Mouse (Mus musculus): ENCODE data around the gene Gm10031.
"Not testable (repeated sequence)": the region's sequence is repeated elsewhere in the genome, so short reads cannot be mapped to it uniquely, and the experiment has no call there.

The Gm10031 gene

DNA sequence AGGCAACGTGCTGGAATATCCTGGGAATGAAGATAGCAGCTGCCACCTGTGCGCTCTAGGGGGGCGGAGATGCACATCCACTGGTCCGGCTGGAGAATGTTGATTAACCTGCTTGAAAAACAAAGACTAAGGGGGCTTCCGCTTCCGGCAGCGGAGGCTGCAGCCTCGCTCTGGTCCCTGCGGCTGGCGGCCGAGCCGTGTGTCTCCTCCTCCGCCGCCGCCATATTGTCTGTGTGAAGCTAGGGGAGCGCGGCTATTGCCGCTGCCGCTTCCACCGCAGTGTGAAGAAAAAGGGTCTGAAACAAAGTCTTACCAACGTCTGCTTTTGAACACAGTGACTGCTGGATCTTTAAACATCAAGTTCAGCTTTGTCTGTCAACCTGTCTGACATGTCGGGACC, at the start of gene Gm10031:
Gene Gm10031 (plus strand): TSS at position 171 of the 400 bp plus-strand sequence.
- DNase-seq, result not testable (repeated sequence)

DNA sequence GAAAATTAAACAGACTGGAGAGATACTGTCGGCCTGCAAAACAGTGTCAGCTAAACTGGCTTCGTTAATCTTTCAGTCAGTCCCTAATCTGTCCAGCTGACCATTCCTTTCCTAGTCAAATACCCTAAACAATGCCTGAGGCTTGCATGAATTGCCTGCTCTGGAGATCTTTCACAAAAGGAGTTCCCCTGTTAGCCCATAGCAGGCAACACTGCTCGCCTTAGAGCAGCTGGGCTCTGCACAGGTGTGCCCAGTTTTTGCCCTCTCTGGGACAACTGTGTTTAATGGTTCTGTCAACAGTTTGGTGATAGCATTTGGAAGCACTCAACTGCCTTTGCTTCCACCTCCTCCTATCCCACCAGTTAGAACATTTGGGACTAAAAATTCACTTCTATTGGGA, 49.0 kb upstream of the Gm10031 start:
- DNase-seq, result peak; percentile 10

DNA sequence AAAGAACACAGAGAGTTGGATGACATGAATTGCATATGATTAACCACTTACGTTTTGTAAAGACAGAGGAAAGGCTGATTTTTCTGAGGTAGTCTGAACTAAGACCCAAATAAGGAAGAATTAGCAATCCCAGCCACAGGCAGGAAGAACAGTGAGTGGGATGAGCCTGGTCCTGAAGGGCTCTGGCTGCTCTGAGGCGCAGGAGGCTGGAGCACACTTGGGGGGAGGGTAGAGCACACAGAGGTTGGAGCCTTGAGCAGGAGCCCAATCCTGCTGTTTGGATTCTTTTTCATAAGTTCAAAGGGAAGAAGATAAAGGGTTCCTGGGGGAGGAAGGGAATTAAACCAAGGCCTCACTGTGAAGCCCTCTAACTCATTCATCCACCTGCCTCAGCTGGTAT, 47.8 kb upstream of the Gm10031 start:
- DNase-seq, result no peak

DNA sequence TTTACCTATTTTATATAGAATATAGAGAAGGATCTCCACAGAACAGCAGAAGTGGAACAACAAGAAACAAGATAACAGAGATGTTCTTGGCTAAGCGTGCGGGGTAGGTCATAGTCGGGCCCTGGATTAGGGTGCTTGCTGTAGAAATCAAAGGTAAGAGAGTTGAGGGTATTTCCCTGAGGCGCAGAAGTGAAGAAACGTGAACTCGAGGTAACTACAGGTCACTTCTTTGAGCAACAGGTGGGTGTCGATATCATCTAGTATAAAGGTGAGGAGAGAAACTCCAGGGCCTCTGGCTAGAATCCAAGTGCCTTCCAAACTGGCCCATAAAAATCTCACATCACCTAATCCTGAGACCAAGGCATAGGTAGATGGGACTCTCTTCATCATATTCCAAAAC, 47.3 kb upstream of the Gm10031 start:
- DNase-seq, result no peak

DNA sequence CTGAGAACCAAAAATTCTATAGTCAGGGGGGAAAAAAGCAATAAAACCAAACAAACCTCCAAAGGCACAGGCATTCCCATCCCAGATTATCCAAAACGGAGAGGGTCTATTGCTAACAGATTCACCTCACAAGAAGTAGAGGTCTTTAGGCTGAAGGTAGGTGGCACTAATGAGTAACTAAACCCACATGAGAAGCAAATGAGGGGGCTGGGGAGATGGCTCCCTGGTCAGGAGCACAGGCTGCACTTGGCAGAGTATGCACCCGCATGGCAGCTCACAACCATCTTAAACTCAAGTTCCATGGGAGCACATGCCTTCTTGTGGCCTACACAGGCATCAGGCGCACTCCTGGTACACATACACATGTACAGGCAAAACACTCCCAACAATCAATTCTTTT, 42.0 kb upstream of the Gm10031 start:
- no peak for DNase-seq

DNA sequence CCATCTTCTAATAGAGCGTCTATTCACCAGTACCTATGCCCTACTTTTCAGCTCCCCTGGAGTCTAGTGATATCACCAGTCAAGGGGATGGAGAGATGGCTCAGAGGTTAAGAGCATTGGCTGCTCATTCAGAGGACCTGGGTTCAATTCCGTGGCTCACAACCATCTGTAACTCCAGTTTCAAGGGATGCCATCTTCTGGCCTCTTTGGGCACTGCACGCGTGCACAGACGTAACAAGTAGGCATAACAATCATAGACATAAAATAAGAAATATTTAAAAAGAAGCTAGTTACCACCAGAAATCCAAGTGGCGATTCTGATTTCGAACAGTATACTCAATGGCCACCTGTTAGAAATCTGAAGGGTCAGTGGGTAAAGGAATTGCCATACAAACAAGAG, 36.3 kb upstream of the Gm10031 start:
- DNase-seq, result no peak

DNA sequence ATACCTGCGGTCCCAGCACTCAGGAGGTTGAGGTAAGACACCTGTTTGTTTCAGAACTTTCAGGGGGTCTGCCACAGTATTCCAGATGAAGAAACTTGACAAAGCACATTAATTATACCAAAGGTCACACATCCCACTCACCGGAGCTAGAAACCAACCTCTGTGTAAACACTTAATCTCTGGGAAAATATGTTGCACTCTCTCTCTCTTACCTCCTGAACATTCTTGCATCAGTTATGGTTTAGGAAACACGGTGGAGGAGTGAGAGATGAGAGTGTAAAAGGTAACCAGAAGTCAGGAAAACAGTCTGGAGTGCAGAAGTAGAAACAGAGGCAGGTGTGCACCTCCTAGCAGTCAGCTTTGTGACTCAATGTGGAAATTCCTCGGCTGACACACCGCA, 35.8 kb upstream of the Gm10031 start:
- no peak for DNase-seq

DNA sequence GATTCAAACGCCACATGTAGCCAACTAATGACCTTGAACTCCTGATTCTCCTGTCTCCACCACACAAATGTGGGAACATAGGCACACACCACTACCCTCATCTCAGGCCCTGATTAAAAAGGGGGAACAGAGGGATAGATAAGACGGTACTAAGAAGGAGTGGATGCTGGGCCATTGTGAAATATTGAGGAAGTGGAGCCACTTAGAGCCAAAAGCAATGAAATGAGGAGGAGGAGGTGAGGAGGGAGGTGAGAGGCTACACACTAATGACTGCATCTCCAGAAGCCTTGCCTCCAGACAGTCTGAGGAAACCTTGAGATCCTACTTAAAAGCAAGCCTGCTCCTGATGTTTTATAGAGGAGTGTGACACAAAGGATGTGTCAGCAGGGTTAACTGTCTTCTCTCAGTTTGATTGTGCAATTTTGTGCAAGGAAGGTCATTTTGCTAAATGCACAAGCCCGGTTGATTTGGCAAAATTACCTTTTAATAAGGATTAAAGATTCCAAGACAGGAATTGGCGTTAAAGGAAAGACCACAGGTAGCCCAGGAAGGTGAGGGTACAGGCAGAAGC, 32.5 kb upstream of the Gm10031 start:
- DNase-seq, result no peak

DNA sequence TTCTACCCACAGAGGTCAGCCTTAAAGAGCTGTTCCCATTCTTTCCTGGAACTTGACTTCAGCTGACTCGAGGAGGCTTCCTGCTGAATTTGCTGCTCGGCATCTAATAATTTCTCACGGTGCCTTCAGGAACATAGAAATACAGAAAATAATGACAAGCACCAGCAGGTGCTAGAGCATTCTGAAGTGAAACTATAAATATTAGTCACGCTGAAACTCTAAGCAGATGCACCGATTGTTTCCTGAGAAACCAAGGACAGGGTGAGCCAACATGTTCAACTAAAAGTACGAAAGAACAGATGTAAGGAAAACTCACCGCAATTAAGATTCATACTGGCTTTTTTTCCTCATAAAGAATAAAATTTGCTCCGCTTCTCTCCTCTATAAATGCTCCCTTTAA, 28.8 kb upstream of the Gm10031 start:
- no peak for DNase-seq

DNA sequence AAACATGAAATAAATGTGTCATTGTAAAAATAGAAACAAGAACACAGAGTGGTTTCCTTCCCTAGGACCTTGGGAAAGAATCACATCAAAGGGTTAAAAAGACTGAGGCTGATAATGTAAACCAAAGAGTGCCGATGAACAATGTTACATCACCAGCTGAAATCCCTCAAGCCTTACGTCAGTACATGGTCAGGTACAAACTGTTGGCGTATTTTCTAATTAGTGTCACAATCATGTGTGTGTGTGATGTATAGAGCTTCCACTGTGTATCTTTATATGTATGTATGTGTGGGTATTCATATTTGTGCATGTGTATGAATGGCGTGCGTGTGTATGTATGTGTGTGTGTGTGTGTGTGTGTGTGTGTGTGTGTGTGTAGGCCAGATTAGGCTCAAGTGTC, 26.9 kb upstream of the Gm10031 start:
- no peak for DNase-seq

DNA sequence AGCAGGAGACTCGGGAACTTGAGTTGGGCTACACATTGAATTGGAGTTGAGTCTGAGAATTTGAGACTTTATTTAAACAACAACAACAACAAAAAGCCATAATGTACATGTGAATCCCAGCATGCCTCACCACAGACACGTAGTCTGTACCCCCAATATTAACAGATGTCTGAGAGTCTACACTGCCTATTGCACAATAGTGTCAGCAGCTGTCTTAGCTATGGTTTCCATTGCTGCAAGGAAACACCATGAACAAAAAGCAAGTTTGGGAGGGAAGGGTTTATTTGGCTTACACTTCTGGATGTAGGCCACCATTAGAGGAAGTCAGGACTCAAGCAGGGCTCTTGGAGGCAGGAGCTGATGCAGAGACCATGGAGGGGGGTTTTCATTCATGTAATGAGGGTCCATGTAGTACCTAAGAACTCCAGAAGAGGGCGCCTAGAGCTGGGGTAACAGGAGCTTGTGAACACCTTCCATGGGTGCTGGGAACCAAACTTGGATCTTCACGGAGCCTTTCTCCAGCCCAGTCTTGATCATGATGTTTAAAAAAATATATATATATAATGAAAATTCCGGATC, 18.8 kb upstream of the Gm10031 start:
- DNase-seq, result no peak

DNA sequence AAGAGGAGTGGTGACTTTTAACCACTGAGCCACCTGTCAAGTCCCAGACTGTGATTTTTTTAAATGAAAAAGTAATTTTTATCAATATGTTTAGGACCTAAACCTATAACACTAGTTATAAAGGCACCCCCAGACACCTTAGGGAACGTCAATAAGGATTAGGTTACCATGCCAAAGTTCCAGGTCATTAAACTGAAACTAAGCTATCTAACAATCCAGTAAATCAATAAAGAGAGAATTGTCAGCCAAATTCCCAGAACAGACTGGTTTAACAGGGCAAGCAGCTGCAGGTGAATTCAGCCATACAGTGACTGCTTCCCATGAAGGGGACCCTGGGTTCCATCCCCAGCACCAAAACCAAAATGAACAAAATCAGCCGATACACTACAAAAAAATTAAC, 17.9 kb upstream of the Gm10031 start:
- no peak for DNase-seq

DNA sequence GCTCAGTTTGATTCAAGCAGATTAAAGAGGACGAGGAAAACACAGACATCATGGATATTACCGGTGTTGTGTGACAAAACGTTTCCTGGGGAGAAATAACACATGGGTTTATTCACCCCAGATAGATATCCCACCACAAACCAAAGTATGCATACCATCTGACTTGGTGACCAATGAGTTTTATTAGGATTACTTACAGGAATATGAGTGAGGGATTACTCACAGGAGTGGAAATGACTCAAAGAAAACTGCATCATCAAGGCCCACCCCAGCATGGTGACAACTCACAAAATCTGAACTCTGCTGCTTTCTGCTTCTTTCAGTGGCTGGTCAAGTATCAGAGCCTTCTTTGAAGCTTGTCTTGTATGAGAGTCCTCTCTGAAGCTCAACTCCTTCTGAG, 16.1 kb upstream of the Gm10031 start:
- DNase-seq, result no peak

DNA sequence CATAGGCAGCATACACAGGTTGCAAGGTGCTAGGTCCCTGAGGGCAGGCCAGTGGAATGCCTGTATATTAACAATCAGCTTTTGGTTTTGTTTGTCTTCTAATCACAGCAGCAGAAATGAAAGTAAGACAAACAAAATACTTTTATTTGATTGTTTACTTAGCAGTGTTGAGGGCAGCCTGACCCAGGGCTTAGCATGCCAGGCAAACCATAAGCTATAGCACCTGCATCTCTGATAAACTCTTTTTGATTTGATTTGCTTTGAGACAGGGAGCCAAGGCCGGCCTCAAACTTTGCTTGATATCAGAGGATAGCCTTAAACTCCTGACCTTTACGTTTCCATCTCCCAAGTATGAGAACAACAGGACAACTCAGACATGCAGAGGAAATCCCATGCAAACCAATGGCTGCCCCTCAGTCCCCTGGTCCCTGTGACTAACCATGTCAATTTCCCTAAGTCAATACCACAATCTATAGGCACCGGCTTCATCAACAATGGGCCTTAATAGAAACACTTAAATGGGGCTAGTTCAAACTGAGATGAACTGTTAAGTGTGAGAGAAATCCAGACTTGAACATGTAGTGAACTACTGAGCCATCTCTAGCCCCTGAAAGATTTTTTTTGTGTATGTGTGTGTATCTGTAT, 3.6 kb upstream of the Gm10031 start:
- DNase-seq, result no peak

DNA sequence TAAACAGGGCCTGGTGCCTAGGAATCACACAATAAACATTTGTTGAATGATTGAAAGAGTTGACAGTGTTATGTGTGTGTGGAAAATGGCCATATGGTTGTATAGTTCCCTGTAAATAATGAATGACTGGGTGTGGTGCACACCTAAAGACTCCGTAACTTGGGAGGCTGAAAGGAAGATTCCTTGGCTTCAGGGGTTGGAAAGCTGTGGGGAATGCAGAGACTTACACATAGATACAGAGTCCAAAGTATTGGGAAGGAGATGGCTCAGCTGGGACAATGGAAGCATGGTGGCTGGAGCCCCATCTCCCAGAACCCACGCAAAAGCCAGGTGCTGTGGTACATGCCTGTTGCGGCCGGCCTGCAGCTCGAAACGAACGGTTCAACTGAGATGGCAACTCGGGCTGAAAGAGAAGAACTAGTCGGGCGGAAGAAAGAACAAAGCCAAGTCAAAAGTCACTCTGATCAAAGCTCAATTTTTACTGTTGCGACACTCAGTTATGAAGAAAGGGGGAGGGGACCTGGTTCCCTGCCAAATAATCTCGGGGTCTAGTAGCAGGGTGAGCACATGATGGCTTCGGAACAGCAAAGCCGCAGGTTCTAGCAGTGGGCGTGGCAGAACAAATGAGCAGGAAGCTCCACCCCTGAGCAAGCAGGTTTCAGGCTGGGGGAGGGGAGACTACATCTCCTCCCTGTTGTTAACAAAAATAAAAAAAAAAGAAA, 1.9 kb upstream of the Gm10031 start:
- peak; percentile 45 for DNase-seq

DNA sequence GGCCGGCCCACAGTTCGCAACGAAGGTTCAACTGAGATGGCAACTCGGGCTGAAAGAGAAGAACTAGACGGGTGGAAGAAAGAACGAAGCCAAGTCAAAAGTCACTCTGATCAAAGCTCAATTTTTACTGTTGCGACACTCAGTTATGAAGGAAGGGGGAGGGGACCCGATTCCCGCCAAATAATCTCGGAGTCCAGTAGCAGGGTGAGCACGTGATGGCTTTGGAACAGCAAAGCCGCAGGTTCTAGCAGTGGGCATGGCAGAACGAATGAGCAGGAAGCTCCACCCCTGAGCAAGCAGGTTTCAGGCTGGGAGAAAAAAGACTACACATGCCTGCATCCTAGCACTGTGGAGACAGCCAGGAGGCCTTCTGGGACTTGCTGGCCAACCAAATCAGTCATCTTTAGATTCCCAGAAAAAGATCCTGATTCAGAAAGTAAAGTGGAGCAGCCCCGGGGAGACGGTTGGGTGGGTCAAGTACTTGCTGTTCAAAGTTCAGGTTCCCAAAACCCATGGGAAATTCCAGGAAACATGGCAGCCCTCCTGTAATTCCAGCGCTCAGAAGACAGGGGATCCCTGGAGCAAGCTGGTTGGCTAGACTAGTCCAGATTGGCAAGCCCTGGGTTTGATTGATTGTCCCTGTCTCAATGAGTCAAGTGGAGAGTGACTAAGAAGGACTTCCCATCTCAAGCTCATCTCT, 8.8 kb downstream of the Gm10031 start:
- not testable (repeated sequence) for DNase-seq

DNA sequence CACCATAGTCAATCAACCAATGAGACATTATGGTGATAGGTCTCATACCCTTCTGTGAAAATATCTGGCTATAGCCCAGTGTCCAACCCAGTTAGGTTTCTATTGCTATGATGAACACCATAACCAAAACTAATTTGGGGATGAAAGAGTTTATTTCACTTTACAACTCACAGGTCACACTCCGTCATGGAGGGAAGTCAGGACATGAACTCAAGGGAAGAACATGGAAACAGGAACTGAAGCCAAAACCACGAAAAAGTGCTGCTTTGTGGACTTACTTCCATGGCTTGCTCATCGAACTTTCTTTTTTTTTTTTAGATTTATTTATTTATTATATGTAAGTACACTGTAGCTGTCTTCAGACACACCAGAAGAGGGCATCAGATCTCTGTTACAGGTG, 9.7 kb downstream of the Gm10031 start:
- DNase-seq, result no peak

DNA sequence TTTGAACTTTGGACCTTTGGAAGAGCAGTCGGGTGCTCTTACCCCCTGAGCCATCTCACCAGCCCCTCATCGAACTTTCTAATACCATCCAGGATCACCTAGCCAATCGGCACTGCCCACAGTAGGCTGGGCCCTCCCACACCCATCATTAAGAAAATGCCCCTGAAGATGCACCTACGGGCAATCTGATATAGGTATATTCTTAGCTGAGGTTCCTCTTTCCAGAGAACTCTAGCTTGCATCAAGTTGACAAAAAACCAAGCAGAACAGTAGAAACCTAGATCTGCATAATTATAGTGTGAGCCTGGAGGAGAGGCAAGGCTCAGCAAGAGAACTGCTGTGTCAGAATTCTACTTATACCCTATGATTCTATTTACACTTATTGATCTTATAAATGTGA, 10.1 kb downstream of the Gm10031 start:
- DNase-seq, result no peak

DNA sequence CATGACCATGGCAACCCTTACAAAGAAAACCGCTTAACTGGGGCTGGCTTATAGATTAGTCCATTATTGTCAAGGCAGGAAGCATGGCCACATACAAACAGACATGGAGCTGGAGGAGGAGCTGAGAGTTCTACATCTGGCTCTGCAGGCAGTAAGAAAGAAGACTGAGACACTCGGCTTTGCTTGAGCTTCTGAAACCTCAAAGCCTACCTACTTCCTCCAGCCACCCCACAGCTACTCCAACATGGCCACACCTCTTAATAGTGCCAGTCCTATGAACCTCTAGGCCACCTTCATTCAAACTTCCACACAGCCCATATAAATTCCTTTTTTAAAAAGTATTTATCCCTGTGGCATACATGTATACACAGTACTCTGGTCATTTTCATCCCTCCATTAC, 13.2 kb downstream of the Gm10031 start:
- DNase-seq, result no peak

DNA sequence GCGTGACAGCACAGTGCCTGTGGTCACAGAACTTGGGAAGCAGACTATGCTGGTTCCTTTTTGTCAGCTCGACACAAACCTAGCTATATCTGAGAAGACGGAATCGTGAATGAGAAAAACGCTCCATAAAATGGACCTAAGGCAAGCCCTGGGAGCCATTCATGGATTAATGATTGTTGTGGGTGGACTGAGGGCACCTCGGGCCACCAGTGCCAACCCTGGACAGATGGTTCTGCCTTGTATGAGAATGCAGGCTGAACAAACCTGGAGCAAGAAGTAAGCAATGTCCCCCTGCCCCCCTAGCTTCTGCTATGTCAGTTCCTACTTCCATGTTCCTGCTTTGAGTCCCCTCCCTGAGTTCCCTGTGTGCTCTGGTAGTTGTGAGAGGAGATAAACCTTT, 13.9 kb downstream of the Gm10031 start:
- DNase-seq, result no peak

DNA sequence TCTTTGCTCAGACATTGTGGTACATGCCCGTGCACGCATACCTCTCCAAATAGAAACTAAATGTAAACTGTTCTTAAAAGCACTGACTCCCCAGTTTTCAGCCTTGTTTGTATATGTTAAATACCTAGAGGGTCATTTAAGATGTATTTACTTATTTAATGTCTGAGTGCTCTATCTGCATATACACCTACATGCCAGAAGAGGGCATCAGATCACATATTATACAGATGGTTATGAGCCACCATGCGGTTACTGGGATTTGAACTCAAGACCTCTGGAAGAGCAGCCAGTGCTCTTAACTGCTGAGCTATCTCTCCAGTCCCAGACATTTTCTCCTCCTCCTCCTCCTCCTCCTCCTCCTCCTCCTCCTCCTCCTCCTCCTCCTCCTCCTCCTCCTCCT, 14.6 kb downstream of the Gm10031 start:
- peak; percentile 15 for DNase-seq

DNA sequence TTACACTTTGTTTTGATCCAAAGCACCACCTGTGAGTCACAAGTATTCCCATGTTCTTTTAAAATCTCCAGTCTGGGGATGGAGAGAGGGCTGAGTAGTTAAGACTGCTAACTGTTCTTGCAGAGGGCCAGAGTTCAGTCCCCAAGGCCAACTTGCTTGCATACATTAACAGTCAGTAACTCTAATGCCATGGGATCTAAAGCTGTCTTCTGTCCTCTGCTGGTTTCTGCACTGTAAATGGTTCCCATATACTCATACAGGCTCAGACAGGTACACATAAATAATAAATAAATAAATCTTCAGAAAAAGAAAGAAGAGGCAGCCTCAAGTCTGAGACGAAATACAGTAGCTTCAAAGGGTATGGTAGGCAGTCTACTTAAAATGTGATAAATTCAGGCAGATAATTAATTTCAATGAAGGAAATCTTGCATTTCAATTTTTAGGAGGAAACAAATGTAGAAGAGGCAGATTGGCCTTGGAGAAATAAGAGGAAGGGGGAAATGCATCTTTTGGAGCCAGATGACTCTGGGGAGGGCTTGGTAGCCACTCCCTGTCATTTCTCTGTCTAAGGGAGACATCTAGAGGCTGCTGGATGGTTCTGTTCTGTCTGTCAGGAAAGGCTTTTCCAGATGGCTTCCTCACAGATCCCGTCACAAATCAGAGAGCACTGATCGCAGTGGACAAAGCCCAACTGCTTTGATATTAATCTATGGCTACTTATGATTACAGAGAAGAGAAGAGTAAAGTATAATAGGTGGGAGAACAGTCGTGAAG, 16.2 kb downstream of the Gm10031 start:
- peak; percentile 50 for DNase-seq

DNA sequence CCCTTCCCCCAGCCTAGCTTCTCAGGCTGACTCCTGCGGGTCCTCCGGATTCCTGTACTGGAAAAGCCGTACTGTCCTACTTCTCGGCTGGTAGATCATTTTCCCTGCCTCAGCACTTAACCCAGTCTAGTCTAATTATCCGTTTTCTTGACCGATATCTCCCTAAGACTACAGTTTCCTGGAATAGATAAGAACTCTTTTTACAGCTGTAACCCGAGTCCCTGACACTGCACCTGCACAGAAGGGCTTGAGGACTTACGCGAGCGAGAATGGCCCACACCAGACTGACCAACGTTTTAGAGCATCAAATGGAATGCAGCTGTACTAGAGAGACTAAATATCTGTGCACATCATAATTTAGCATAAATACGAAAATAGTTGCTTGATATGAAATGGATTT, 20.2 kb downstream of the Gm10031 start:
- DNase-seq, result peak; percentile 31
